Mouse (Mus musculus) bone marrow macrophage, adult 2 months (primary cell): ENCODE data around the gene Rsph10b.

Source experiments
- CTCF ChIP-seq: IDR thresholded peaks from 2 replicates; pipeline ENCODE4 v1.5.1; 2012; ENCODE audit warnings: low read depth, mild to moderate bottlenecking, low read length, moderate library complexity
- POLR2A ChIP-seq: IDR thresholded peaks from 2 replicates; pipeline ENCODE4 v1.6.1; 2012; ENCODE audit warnings: mild to moderate bottlenecking, low read depth, low read length, borderline replicate concordance

DNA sequence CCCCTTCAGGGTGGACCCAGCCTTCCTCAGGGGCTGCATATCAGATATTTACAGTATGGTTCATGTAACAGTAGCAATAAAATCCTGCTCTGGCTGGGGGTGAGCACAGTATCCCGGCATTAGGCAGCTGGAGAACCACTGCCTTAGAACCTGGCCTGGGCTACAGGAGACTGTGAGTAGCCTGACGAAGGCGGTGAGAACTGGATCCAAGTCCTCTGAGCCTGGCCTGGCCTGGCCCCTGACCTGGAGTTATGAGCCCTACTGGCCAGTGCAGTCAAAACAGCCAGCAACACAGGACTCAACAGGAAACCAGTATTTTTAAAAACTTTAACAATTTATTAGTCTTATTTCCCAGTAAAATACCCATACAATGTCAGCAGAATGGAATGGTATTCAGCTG is 54.8 kb downstream of the Rsph10b start:
- TF ChIP-seq POLR2A: no peak
- TF ChIP-seq CTCF: no peak
